Mouse (Mus musculus): ENCODE measurements around the gene Ccdc80. TPM values are rescaled to one million over a fixed set of nuclear protein-coding genes. Genes with fewer than 3 reads are reported as not detected.

Gene Ccdc80
- polyA plus RNA-seq, 1 experiment from 2014 or later: 153 TPM

GRCm38 (mm10) chr16:45108203-45108878, 15.1 kb downstream of the Ccdc80 start:
- DNase-seq (ENCODE audit: low read depth, low spot score) (no peak), ATAC-seq (no peak)
- H3K27me3 ChIP-seq: no peaks in the 10 kb centered on the region
- TF ChIP-seq CTCF (IDR thresholded peaks at IDR 0.05): no peak
- ChIA-PET POLR2A (no interaction called here), CTCF (interaction anchor here (1.0 kb wide), 1 partner anchor 18 kb away, joined by 3 read pairs; no protein-coding TSS in a partner anchor)
- in situ Hi-C loops (cut with MboI; ENCODE audit: low pct_unique_long_range_greater_than_20kb): no loop called here

- H3K27me3 ChIP-seq: no peaks in the 10 kb centered on the region
- in situ Hi-C loops (cut with MboI; ENCODE audit: low pct_unique_long_range_greater_than_20kb): no loop called here
- ChIA-PET POLR2A (interaction anchor here (0.7 to 0.8 kb wide), 2 partner anchors 8 to 39 kb away, joined by 3 to 4 read pairs; no protein-coding TSS in a partner anchor), CTCF (interaction anchor here (0.7 to 2.2 kb wide), 7 partner anchors 11 to 344 kb away, joined by 3 to 27 read pairs (median 5); no protein-coding TSS in a partner anchor)
- DNase-seq (ENCODE audit: low read depth, low spot score) (peak; percentile 85), ATAC-seq (peak; percentile 99)
- no peak for TF ChIP-seq CTCF (IDR thresholded peaks at IDR 0.05)
These were observed 17.3 kb downstream of the Ccdc80 start for GRCm38 (mm10) chr16:45110498-45110897.

DNA sequence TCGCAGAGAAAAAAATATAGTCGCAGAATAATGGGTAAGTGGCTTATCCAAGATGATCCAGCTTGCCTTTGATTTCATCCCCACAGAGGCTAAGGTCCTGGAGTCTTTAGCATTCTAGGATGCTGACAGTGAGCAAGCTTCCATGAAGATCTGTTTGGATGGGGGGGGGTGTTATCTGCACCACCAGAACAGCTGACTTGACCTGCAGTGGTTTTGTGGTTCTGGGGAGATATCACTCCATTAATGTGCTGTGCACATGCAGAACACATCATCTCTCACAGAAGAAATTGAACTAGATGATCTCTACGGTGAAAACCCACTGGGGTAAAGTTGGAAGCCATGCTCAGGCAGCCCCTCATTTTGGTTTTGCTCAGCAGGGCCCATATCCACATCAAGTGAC, 24.0 kb downstream of the Ccdc80 start:
- H3K27me3 ChIP-seq: no peaks in the 10 kb centered on the region
- no peak for DNase-seq (ENCODE audit: low read depth, low spot score)
- TF ChIP-seq CTCF (IDR thresholded peaks at IDR 0.05): no peak
- ChIA-PET POLR2A (no interaction called here), CTCF (no interaction called here)
- ATAC-seq: no peak
- in situ Hi-C loops (cut with MboI; ENCODE audit: low pct_unique_long_range_greater_than_20kb): no loop called here

DNA sequence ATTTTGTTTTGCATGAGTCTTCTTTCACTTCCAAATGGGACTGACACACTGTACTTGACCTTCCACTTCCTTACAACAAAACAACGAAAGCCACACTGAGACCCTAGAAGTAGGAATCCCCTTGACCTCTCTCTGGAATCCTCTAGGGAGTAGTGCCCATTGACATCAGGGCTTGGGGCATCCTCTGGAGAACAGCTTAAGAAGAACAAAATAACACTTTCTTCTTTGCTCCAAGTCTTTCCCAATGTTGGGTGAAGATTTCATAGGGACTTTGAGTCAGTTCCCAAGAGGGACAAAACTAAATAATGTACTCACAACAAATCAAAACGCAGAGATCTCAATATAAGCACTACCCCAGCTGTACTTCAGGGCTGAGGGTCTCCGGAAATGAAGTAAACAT, 25.6 kb downstream of the Ccdc80 start:
- no peak for ATAC-seq
- CTCF ChIA-PET: no interaction called here
- POLR2A ChIA-PET: no interaction called here
- H3K27me3 ChIP-seq: no peaks in the 10 kb centered on the region
- TF ChIP-seq CTCF (IDR thresholded peaks at IDR 0.05): no peak
- DNase-seq (ENCODE audit: low read depth, low spot score): no peak
- in situ Hi-C loops (cut with MboI; ENCODE audit: low pct_unique_long_range_greater_than_20kb): no loop called here

DNA sequence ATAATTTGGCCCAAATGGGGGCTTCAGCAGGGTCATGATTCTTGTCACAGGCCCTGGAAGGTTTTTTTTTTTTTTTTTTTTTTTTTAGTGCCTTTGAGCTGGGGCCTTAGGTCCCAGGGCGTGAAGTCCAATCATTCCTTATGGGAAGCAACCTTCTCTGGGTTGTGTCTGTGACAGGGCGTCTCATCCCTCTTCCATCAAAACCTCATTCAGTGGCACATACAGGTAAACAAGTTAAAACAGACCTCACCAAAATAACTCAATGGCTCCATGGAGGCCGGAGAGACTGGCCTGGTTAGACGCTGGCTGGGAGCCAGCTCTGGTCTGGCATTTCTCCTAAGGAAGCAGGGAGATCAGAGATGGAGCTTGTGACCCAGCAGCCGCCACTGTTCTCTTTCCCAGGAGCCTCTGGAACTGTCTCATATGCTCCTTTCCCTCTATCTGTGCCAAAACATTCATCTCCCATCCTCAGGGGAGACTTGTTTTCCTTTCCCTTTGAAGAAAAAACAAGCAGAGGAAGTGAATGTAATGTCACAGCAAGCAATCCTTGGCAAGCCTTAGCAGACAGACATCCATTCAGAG, 27.7 kb downstream of the Ccdc80 start:
- ChIA-PET POLR2A (interaction anchor here (0.7 to 0.9 kb wide), 2 partner anchors 28 to 350 kb away, joined by 3 read pairs; partner anchors contain the start of gene Ccdc80), CTCF (interaction anchor here (0.8 to 5.7 kb wide), 9 partner anchors 10 to 395 kb away, joined by 3 to 43 read pairs (median 3); partner anchors contain the start of gene Ccdc80)
- no peaks in the 10 kb centered on the region for H3K27me3 ChIP-seq
- ATAC-seq: no peak
- in situ Hi-C loops (cut with MboI; ENCODE audit: low pct_unique_long_range_greater_than_20kb): no loop called here
- DNase-seq (ENCODE audit: low read depth, low spot score): no peak
- no peak for TF ChIP-seq CTCF (IDR thresholded peaks at IDR 0.05)

DNA sequence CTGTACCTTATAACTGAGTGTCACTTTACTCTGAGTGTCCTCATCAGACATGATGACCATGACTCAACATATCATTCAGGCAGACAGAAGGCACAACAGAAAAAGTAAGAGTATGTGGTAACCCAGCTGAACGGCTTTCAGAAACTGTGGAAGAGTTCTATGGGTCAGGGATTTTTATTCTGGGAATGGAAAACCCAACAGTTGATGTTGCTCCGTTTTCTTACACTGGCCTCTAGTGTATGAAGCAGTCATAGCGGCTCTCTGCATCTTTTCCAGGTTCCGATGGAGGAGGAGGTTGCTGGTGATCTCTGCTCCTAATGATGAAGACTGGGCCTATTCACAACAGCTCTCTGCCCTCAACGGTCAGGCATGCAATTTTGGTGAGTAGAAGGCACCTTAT, 29.4 kb downstream of the Ccdc80 start:
- in situ Hi-C loops (cut with MboI; ENCODE audit: low pct_unique_long_range_greater_than_20kb): no loop called here
- ChIA-PET CTCF (interaction anchor here (0.9 to 5.7 kb wide), 19 partner anchors 9 to 378 kb away, joined by 3 to 43 read pairs (median 3); partner anchors contain the start of gene Ccdc80), POLR2A (interaction anchor here (1.0 kb wide), 1 partner anchor 27 kb away, joined by 3 read pairs; no protein-coding TSS in a partner anchor)
- ATAC-seq: peak; percentile 29
- H3K27me3 ChIP-seq: no peaks in the 10 kb centered on the region
- DNase-seq (ENCODE audit: low read depth, low spot score): no peak
- TF ChIP-seq CTCF (IDR thresholded peaks at IDR 0.05): peak; percentile 81

GRCm38 (mm10) chr16:45124230-45125203, 31.3 kb downstream of the Ccdc80 start:
- peak; percentile 79 for DNase-seq (ENCODE audit: low read depth, low spot score)
- ChIA-PET POLR2A (no interaction called here), CTCF (interaction anchor here (0.6 to 5.7 kb wide), 5 partner anchors 16 to 399 kb away, joined by 3 to 43 read pairs (median 3); no protein-coding TSS in a partner anchor)
- in situ Hi-C loops (cut with MboI; ENCODE audit: low pct_unique_long_range_greater_than_20kb): no loop called here
- ATAC-seq: peak; percentile 99
- no peaks in the 10 kb centered on the region for H3K27me3 ChIP-seq
- no peak for TF ChIP-seq CTCF (IDR thresholded peaks at IDR 0.05)

DNA sequence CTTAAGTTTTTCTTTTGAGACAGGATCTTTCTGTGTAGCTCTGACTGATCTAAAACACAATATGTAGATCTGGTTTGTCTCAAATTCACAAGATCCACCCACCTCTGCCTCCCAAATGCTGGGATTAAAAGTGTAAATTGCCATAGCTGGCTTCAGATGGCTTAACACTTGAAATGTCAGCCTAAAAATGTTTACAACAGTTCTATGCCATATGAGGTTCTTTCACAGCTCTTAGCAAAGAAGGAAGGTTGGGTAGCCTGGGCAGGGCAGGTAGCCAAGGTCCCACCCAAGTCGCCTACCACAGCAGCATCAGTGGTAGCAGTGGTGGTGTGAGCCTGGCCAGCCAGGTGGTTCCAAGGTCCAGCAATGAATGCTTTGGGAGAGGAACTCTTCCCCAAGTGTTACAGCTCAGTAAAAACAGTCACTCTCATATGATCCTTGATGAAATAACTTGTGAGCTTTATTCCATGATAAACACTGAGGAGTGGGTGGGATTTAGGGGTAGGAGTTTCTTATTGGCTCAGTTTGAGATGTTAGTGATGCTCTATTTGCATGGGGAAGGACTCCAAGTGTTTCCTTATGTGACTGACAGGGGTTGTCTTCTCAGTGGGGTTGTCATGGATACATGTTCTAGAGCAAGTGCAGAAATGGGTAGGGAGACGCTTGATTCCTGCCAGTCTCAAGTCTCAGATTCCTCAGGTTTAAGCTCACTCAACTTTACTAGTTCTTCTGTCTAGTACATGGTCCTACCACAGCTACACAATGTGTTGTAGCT, 34.9 kb downstream of the Ccdc80 start:
- no peak for TF ChIP-seq CTCF (IDR thresholded peaks at IDR 0.05)
- in situ Hi-C loops (cut with MboI; ENCODE audit: low pct_unique_long_range_greater_than_20kb): no loop called here
- DNase-seq (ENCODE audit: low read depth, low spot score) (no peak), ATAC-seq (no peak)
- CTCF ChIA-PET: no interaction called here
- no peaks in the 10 kb centered on the region for H3K27me3 ChIP-seq
- POLR2A ChIA-PET: interaction anchor here (1.3 kb wide), 1 partner anchor 12 kb away, joined by 3 read pairs; no protein-coding TSS in a partner anchor

GRCm38 (mm10) chr16:45141711-45142110, 48.5 kb downstream of the Ccdc80 start:
- ChIA-PET CTCF (interaction anchor here (1.0 to 3.2 kb wide), 11 partner anchors 9 to 412 kb away, joined by 3 to 19 read pairs (median 4); no protein-coding TSS in a partner anchor), POLR2A (interaction anchor here (0.8 kb wide), 1 partner anchor 40 kb away, joined by 3 read pairs; no protein-coding TSS in a partner anchor)
- in situ Hi-C loops (cut with MboI; ENCODE audit: low pct_unique_long_range_greater_than_20kb): loop anchor here (5.0 to 10.0 kb wide), 3 partner anchors 49 to 657 kb away; partner anchors contain the start of gene Ccdc80
- DNase-seq (ENCODE audit: low read depth, low spot score): no peak
- peak; percentile 90 for ATAC-seq
- peak; percentile 61 for TF ChIP-seq CTCF (IDR thresholded peaks at IDR 0.05)
- no peaks in the 10 kb centered on the region for H3K27me3 ChIP-seq

Measured in Patski (cell line).